Mouse (Mus musculus) lung, postnatal 0 days (tissue): ENCODE measurements at regions not wholly inside any gene's neighbourhood (a gene's known extent, or its start where the extent isn't known, plus 50 kb on each side); places are given as distances from the start of the nearest gene placed in this dataset.

Experiments
- ATAC-seq: fragments of 200-750 bp; cut with Nextera tagmentation; 2 replicates; pipeline ENCODE4 v1.8.0; 2017; ENCODE audit warnings: moderate library complexity
- DNase-seq: peaks from one replicate; pipeline ENCODE4 v3.0.0-alpha.2; 2016; ENCODE audit warnings: low spot score
- H3K27ac ChIP-seq: fragments of 300-500 bp; sonication (generic); 2 replicates; pipeline ENCODE4 v1.5.1; 2014; ENCODE audit warnings: antibody characterized with exemption, mild to moderate bottlenecking, low read length, mixed read lengths
- H3K27me3 ChIP-seq: fragments of 300-500 bp; sonication (generic); replicated peaks from 2 replicates; pipeline ENCODE4 v1.6.1; 2014; ENCODE audit warnings: low read length, mixed read lengths; ENCODE audit not compliant: insufficient read depth
- H3K36me3 ChIP-seq: fragments of 300-500 bp; sonication (generic); 2 replicates; pipeline ENCODE4 v1.6.1; 2014; ENCODE audit warnings: low read length, mixed read lengths; ENCODE audit not compliant: insufficient read depth
- H3K4me1 ChIP-seq: fragments of 300-500 bp; sonication (generic); 2 replicates; pipeline ENCODE4 v1.6.1; 2014; ENCODE audit warnings: antibody characterized with exemption, low read depth, low read length, mixed read lengths; ENCODE audit not compliant: insufficient read depth
- H3K4me2 ChIP-seq: fragments of 300-500 bp; sonication (generic); replicated peaks from 2 replicates; pipeline ENCODE4 v1.6.1; 2014; ENCODE audit warnings: low read depth, mild to moderate bottlenecking, low read length, moderate library complexity, mixed read lengths
- H3K4me3 ChIP-seq: fragments of 300-500 bp; sonication (generic); 2 replicates; pipeline ENCODE4 v1.5.1; 2014; ENCODE audit warnings: low read depth, low read length
- H3K9ac ChIP-seq: fragments of 300-500 bp; sonication (generic); replicated peaks from 2 replicates; pipeline ENCODE4 v1.6.1; 2014; ENCODE audit warnings: low read depth, mild to moderate bottlenecking
- H3K9me3 ChIP-seq: fragments of 300-500 bp; sonication (generic); 2 replicates; pipeline ENCODE4 v1.6.1; 2016; ENCODE audit warnings: low read length, mixed read lengths
- CTCF ChIP-seq: IDR thresholded peaks from 2 replicates; pipeline ENCODE4 v1.5.1; 2016; ENCODE audit warnings: antibody characterized with exemption, mild to moderate bottlenecking
- EP300 ChIP-seq: IDR thresholded peaks from 2 replicates; pipeline ENCODE4 v1.6.1; 2016; ENCODE audit warnings: antibody characterized with exemption, mild to moderate bottlenecking, control low read depth
- WGBS: fragments of 180-500 bp; shearing (Covaris S2); extraction: QIAGEN DNeasy Blood & Tissue Kit; methylation state at CpG from one replicate; pipeline ENCODE4 v1.1.7; 2014; 5-methylcytosine and 5-hydroxymethylcytosine counted together

GRCm38 (mm10) chr7:123059718-123060337 lies 63.9 kb upstream of the Tnrc6a start:
- DNase-seq (no peak), ATAC-seq (no peak)
- Histone ChIP-seq H3K9ac (no peak overlapping the region), H3K27ac (no peak overlapping the region), H3K4me2 (no peak overlapping the region), H3K36me3 (no peaks in the 10 kb centered on the region), H3K4me3 (no peak overlapping the region), H3K4me1 (no peaks in the 10 kb centered on the region), H3K27me3 (no peaks in the 10 kb centered on the region), H3K9me3 (no peaks in the 10 kb centered on the region)
- TF ChIP-seq CTCF (no peak), EP300 (no peak)
- WGBS, result 77% methylated on average over 9 of the region's 9 CpGs

GRCm38 (mm10) chr7:123063264-123064011 lies 60.2 kb upstream of the Tnrc6a start:
- H3K27ac ChIP-seq, result no peak overlapping the region
- H3K27me3 ChIP-seq, result no peaks in the 10 kb centered on the region
- no peak for ATAC-seq
- no peaks in the 10 kb centered on the region for H3K4me1 ChIP-seq
- H3K36me3 ChIP-seq, result no peaks in the 10 kb centered on the region
- no peak for DNase-seq
- no peak overlapping the region for H3K4me3 ChIP-seq
- WGBS, result 60% methylated on average over 13 of the region's 13 CpGs
- TF ChIP-seq CTCF, result no peak
- no peak for TF ChIP-seq EP300
- H3K9me3 ChIP-seq, result no peaks in the 10 kb centered on the region
- H3K4me2 ChIP-seq, result no peak overlapping the region
- no peak overlapping the region for H3K9ac ChIP-seq

GRCm38 (mm10) chr7:123065951-123066351 lies 57.7 kb upstream of the Tnrc6a start:
- no peak overlapping the region for H3K4me2 ChIP-seq
- H3K27me3 ChIP-seq, result no peaks in the 10 kb centered on the region
- no peak for TF ChIP-seq CTCF
- no peak for TF ChIP-seq EP300
- H3K4me3 ChIP-seq, result no peak overlapping the region
- no peak overlapping the region for H3K9ac ChIP-seq
- H3K9me3 ChIP-seq, result no peaks in the 10 kb centered on the region
- DNase-seq, result peak; percentile 22
- peak; percentile 12 for ATAC-seq
- no peaks in the 10 kb centered on the region for H3K36me3 ChIP-seq
- H3K4me1 ChIP-seq, result no peaks in the 10 kb centered on the region
- 76% methylated on average over 13 of the region's 13 CpGs for WGBS
- no peak overlapping the region for H3K27ac ChIP-seq

DNA sequence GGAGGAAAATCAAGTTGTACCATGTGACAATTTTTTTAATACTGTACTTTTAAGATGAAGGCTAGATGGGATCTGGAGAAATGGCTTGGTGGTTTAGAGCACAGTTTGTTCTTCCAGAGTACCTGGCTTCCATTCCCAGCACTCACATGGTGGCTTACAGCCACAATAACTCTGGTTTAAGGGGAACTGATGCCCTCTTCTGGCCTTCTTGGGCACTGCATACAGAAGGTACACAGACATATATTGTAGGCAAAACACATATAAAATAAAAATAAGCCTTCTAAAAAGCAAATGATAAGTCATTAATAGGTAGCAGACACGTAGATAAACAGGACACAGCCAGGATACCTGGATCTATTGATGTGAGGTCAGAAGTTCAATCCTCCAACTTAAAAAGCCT lies 56.3 kb upstream of the Tnrc6a start:
- no peak overlapping the region for H3K27ac ChIP-seq
- H3K4me2 ChIP-seq, result no peak overlapping the region
- 85% methylated on average over 1 of the region's 1 CpGs for WGBS
- TF ChIP-seq EP300, result no peak
- TF ChIP-seq CTCF, result peak; percentile 31
- H3K27me3 ChIP-seq, result no peaks in the 10 kb centered on the region
- H3K9ac ChIP-seq, result no peak overlapping the region
- H3K36me3 ChIP-seq, result no peaks in the 10 kb centered on the region
- H3K9me3 ChIP-seq, result no peaks in the 10 kb centered on the region
- ATAC-seq (no peak), DNase-seq (no peak)
- H3K4me3 ChIP-seq, result no peak overlapping the region
- no peaks in the 10 kb centered on the region for H3K4me1 ChIP-seq

DNA sequence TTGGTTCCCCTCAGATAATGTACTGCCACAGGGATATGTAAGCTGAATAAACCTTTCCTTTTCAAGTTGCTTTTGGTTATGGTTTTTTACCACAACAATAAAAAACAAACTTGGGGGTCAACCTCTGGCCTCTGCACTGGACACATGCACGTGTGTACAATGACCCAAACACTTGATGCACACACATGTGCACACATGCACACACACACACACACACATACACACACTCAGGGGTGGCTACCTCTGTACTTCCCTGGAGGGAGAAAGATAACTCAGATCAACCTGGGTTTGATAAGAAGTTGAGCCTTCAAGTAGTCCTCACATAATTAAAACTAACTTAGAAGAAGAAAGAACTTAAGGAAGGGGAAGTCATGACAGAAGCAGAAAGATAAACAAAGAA lies 55.4 kb upstream of the Tnrc6a start:
- no peak for ATAC-seq
- no peaks in the 10 kb centered on the region for H3K36me3 ChIP-seq
- no peak overlapping the region for H3K27ac ChIP-seq
- H3K9me3 ChIP-seq, result no peaks in the 10 kb centered on the region
- H3K4me2 ChIP-seq, result no peak overlapping the region
- DNase-seq, result no peak
- no peak for TF ChIP-seq CTCF
- no peak for TF ChIP-seq EP300
- no peaks in the 10 kb centered on the region for H3K4me1 ChIP-seq
- H3K27me3 ChIP-seq, result no peaks in the 10 kb centered on the region
- H3K9ac ChIP-seq, result no peak overlapping the region
- H3K4me3 ChIP-seq, result no peak overlapping the region
- WGBS, result 67% methylated on average over 1 of the region's 1 CpGs

DNA sequence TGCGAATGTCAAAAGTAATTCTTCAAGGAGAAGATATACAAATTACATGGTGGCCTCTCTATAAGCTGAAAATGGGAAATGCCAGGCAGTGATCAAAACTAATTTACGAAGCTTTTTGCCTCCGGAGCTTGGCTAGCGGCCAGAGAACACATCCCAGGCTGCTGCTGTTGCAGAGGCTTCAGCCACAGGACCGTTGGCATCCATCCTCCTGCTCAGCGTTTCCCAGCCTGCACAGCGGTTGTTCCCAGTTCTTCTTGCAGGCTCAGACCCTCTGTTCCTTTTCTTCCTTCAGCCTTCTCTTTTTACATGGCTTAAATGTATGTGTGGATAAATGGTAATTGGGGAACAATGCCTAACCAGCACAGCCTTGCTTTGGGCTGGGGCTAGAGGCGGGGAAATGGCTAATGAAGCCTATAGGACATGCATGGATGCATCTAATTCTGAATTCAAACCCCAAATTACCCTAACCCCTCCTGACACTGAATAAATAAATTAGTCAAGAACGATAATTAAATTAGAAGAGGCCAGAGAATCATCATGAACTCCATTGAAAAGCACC lies 54.9 kb upstream of the Tnrc6a start:
- Histone ChIP-seq H3K4me1 (no peaks in the 10 kb centered on the region), H3K27ac (no peak overlapping the region), H3K9me3 (no peaks in the 10 kb centered on the region), H3K4me2 (no peak overlapping the region), H3K27me3 (no peaks in the 10 kb centered on the region), H3K36me3 (no peaks in the 10 kb centered on the region), H3K9ac (no peak overlapping the region), H3K4me3 (no peak overlapping the region)
- no peak for TF ChIP-seq EP300
- no peak for TF ChIP-seq CTCF
- ATAC-seq (no peak), DNase-seq (no peak)
- 31% methylated on average over 9 of the region's 9 CpGs for WGBS
